Mouse (Mus musculus) frontal cortex, postnatal 10 days (tissue): ENCODE data around the gene Prkn.
"Not testable (repeated sequence)": the region's sequence is repeated elsewhere in the genome, so short reads cannot be mapped to it uniquely, and the experiment has no call there.

Source experiments
- DNase-seq, 2 experiments: peaks; one replicate each; pipeline ENCODE4 v3.0.0; 2022; ENCODE audit warnings: low spot score in 2 of 2, mixed read lengths in 1 of 2

Prkn gene

DNA sequence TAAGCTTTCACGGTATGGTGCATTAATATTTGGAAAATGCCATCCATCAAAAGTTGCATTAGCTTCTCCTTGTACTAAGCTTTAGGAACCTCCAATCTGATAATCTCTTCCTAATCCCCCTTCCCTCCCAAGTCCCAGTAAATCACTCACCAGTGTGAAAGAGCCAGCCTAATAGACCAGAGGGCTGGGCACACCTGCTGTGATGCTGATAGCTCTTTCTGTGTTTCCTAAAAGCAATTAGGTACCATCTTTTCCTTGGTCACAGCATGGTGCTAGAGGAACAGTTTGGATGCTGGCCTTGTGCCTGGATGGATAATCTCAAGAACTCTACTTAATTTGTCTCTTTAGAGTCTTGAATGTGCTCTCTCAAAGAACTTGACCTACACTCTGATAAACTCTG is 287.0 kb downstream of the Prkn start:
- no peak for DNase-seq

DNA sequence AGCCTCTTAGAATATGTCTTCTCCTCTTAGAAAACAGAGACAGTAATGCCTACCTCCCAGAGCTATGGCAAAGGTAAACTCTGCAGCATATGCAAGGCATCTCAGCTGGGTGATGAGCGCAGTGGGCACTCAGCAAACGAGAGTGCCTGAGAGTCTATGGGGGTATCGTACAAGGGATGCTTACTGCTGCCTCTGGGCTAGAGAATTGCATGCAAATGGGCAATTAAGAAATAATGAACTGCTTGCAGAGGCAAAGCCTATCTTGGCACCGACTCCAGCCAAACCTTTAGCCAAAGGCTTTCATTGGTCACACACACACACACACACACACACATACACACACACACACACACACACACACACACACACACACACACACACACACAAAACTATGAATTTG is 290.7 kb downstream of the Prkn start:
- DNase-seq = no peak

DNA sequence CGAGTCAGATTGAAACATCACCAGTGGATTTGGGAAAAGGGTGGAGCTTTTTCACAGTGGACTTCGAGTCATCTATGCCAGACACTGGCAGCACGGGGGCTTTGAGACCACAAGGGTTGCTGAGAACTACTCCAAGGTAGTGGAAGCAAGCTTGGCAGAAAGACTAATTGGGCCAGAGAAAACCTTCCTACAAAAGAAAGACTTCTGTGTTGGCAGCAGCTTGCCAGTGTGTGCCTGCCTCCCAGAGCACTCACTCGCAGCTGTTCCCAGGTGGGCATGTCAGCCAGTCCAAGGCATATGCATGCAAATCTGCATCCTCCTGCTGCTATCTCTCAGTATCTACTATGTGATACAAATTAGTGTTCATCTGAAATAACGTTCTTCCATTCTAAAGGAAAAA is 302.1 kb downstream of the Prkn start:
- DNase-seq = peak in 1 of 2 experiments; percentile 37

- no peak for DNase-seq
These were observed 315.9 kb downstream of the Prkn start for GRCm38 (mm10) chr17:11156119-11156518.

GRCm38 (mm10) chr17:11157536-11157935 is 317.4 kb downstream of the Prkn start:
- DNase-seq = peak; percentile 54 to 65

DNA sequence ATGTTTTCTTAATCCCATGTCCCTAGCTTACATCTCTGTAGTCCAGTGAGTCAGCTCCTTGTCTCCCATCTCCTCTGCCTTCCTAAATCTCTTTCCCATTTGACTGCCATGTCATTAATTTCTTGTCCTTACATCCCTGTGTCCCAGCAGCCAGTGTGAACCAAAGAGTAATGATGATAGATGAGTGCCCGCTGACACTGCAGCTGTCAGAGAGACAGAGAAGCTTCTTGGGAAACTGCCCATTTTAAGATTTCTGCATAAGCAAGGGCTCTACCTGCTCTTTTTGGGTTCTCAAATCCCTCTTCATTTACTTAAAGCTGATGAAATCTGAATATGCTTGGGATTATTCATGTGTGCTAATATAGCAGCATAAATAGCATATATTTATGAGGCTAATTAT is 321.3 kb downstream of the Prkn start:
- DNase-seq = no peak

DNA sequence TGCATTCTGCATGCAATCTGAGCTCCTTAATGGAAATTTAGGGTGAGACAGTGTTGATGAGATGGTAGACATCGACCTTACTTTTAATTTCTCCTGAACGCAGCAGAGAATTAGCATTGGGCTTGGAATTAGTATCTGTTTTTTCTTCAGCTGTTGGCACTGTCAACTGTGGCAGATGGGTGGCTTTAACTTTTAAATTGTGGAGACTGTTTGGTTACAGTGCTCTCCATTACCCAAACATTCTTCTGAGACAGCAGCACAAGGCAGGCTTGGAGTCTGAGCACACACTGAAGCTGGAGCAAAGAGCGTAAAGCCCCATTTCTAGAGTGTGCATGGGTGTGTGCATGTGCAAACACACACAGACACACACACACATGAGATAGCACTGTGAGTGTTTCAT is 322.6 kb downstream of the Prkn start:
- no peak for DNase-seq

GRCm38 (mm10) chr17:11187356-11187755 is 347.2 kb downstream of the Prkn start:
- no peak for DNase-seq

- no peak for DNase-seq
These were observed 348.3 kb downstream of the Prkn start for GRCm38 (mm10) chr17:11188494-11188893.

DNA sequence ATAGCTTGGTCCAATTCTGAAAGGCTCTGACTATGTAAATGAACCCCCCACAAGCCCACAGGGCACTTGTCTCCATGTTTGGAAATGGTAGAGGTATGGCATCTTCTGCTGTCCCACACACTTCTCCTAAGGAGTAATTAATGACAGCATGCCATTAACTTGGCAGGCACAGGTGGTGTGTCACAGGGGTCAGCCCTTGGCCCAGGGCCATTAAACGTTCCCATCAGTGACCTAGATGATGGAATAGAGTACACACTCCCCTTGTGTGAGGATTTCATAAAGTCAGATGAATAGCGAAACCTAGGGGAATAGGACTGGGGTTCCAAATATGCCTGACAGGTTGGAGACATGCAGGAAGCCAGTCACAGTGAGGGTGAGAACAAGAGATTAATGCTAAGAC is 350.1 kb downstream of the Prkn start:
- no peak for DNase-seq

DNA sequence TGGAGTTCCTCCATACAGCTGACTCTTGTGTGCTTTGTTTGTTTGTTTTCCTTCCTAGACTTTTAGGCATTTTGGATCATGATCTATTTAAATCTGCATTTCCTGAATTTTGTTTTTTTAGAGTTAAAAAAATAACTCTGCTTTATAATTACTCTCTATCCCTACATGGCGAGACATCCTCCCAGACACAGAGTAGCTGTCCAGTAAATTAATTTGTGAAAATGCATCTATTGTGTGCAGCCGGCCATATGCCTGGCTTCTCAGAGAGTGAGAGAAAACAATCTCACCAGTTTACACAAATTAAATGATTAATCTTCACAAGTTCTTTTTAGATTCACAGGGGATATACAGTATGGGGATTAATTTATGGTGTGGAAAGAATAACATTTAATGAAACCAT is 357.9 kb downstream of the Prkn start:
- no peak for DNase-seq

- not testable (repeated sequence) for DNase-seq
These were observed 368.9 kb downstream of the Prkn start for GRCm38 (mm10) chr17:11209063-11209462.

DNA sequence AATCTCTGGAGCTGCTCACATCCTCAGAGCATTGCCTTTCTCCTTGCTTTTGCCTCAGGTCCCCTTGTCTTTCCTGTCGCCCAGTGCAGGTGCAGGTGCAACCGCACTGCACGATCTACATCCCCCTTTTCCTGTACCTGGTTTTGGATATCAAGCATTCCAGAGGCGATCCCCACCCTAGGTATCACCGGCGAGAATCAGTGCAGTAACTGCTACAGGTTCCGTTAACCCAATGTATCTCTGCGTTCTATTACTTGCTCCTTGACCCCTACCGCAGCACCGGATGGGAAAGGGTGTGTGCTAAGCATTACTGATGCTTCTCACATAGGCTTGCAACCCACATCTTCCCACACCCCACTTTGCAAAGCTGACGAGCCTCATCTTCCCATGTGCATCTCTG is 370.8 kb downstream of the Prkn start:
- no peak for DNase-seq

DNA sequence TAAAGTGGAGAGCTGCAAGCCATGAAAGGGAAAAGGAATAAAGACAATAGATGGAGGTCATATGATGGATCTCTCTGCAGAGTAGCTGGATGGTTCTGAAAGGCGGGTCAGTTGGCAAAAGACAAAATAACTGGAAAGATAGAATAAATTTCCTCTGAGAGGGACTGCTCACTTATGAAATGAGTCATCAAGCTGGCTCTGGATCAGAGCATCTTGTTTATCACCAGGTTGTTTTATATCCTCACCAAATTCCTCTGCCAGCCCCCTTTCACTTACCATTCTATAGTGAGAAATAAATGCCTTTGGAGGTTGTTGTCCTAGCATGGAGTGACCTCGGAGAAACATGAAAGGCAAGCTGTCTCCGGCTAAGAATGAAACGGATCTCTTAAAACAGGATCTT is 371.4 kb downstream of the Prkn start:
- no peak for DNase-seq

GRCm38 (mm10) chr17:11213689-11214088 is 373.5 kb downstream of the Prkn start:
- DNase-seq = no peak

GRCm38 (mm10) chr17:11229011-11229410 is 388.8 kb downstream of the Prkn start:
- DNase-seq = no peak

GRCm38 (mm10) chr17:11229426-11229825 is 389.2 kb downstream of the Prkn start:
- no peak for DNase-seq

DNA sequence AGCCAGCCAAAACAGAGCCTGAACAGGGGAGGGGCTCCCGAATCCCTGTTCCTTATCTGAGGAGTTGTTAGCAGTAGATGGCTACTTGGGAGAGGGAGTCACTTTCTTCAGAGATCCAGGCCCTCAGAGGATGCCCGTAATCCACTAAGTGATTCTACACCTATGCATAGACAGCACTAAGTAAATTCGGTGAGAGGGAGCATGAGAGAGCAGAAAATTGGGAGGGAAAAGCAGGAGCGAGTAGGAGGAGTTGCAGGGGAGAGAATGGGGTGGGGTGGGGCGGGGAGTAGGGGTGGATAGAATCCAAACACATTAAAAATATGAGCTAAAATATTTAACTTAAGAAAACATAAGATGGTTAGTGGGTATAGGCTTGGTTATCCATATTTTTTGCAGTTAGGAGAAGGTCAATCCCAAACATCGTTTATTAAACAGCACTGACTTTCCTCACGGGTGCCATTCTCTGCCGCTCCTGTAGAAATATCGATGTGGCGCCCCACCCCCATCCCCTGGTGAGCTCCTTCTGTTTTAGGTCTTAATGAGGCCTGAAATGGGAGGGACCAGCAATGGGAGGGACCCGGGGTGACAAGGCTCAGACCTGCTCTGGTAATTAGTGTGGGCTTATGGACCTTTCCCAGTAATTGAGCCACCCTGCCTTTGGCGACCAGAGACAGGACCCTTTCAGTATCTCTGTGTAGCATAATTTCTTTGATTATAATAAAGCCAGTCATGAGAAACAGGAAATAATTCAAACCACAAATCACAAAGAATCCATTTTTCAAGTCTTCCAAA is 390.6 kb downstream of the Prkn start:
- no peak for DNase-seq

- DNase-seq = no peak
These were observed 395.1 kb downstream of the Prkn start for GRCm38 (mm10) chr17:11235273-11235672.

GRCm38 (mm10) chr17:11245040-11245439 is 404.9 kb downstream of the Prkn start:
- DNase-seq = no peak

- DNase-seq = no peak
These were observed 409.0 kb downstream of the Prkn start for GRCm38 (mm10) chr17:11249216-11249615.

- no peak for DNase-seq
These were observed 420.5 kb downstream of the Prkn start for GRCm38 (mm10) chr17:11260663-11261062.

- no peak for DNase-seq
These were observed 421.5 kb downstream of the Prkn start for GRCm38 (mm10) chr17:11261679-11262078.

GRCm38 (mm10) chr17:11267951-11268350 is 427.8 kb downstream of the Prkn start:
- DNase-seq = no peak
